Mouse (Mus musculus) bone marrow, adult 2 months (tissue): ENCODE measurements around the gene Syde2. TPM values are rescaled to one million over a fixed set of nuclear protein-coding genes. Genes with fewer than 3 reads are reported as not detected.

Experiments
- H3K27ac ChIP-seq: fragments of 200-500 bp; 2 replicates; pipeline ENCODE4 v1.5.1; 2012; ENCODE audit warnings: low read depth, mild to moderate bottlenecking, control low read depth, inconsistent platforms, low read length; ENCODE audit not compliant: control insufficient read depth, poor library complexity, insufficient read depth
- H3K4me1 ChIP-seq: fragments of 200-500 bp; 2 replicates; pipeline ENCODE4 v1.6.1; 2011; ENCODE audit warnings: low read length; ENCODE audit not compliant: control insufficient read depth, insufficient read depth
- H3K4me3 ChIP-seq: fragments of 200-500 bp; replicated peaks from 2 replicates; pipeline ENCODE3; 2011; ENCODE audit warnings: mild to moderate bottlenecking, low read depth, low read length, control low read depth; ENCODE audit not compliant: control insufficient read depth
- CTCF ChIP-seq: fragments of 200-500 bp; IDR thresholded peaks from 2 replicates; pipeline ENCODE4 v1.5.1; 2011; ENCODE audit warnings: low read length, control low read depth; ENCODE audit not compliant: control insufficient read depth, insufficient read depth
- POLR2A ChIP-seq: fragments of 200-500 bp; IDR thresholded peaks from 2 replicates; pipeline ENCODE4 v1.6.1; 2011; ENCODE audit warnings: low read depth, mild to moderate bottlenecking, control low read depth, low read length, borderline replicate concordance; ENCODE audit not compliant: control insufficient read depth
- WGBS: fragments of 180-500 bp; shearing (Covaris S2); methylation state at CpG from one replicate; pipeline ENCODE4 v1.1.7; 2018; 5-methylcytosine and 5-hydroxymethylcytosine counted together
- polyA plus RNA-seq: library from polyadenylated mRNA; stranded (reverse); fragments of >200 nt; gene quantifications from 2 replicates; pipeline ENCODE4 v1.2.4, GENCODE M21; 2011; ENCODE audit warnings: low replicate concordance; ENCODE audit not compliant: missing spikeins, insufficient read depth, insufficient read length

Gene Syde2
- 0.49 and 2.1 TPM in 2 replicates for polyA plus RNA-seq

- Histone ChIP-seq H3K4me1 (no peaks in the 10 kb centered on the region; the same call in 1 of the 2 replicates), H3K4me3 (peak within 1 kb of the TSS; percentile 48), H3K27ac (peak within 1 kb of the TSS; percentile 55; the same call in 1 of the 2 replicates)
- TF ChIP-seq CTCF (no peak), POLR2A (no peak)
- under 1% methylated on average over 64 of the region's 65 CpGs for WGBS
Observed at GRCm38 (mm10) chr3:145987268-145987969, at the start of gene Syde2. Syde2 (plus strand) TSS chr3:145987870.

DNA sequence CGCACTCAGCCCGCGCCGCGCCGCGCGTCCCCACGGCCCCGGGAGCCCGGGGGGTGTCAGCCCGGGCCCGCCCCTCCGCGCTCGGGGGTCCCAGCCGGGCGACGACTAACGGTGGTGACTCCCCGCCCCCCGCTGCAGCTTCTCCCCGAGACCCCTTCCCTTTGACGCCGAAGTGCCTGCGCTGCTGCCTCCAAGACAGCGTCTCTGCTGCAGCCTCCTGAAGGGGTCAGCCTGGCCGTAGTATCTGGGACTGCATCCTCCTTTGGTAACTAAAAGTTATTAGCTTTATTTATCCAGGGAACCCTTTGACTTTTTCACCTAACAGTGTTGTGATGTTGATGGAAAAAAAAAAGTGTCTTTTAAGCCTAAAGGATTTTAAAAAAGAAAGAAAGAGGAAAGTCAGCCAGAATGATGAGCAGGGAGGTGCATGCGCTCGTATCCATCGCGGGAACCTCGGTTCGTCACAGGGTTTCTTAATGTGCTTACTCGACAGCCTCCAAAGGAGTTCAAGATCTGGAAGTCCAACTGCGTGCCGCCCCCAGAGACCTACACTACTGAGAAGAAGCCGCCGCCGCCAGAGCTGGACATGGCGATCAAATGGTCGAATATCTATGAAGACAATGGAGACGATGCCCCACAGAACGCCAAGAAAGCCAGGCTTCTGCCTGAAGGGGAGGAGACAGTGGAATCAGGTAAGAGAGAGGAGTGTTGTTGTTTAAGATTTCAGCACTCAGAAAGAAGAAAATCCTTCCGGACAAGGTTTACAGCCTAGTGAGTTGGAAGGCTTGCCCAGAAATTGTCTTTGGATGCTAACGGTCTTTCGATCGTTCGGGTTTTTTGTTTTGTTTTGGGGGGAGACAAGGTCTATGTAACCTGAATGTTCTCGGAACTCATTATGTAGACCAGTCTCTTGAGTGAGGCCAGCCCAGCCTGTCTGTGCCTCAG, 49.0 kb upstream of the Syde2 start:
- WGBS: 20% methylated on average over 50 of the region's 50 CpGs
- no peak overlapping the region; the same call in 1 of the 2 replicates for H3K27ac ChIP-seq
- TF ChIP-seq POLR2A (no peak), CTCF (no peak)
- peak overlapping the region; percentile 96 for H3K4me3 ChIP-seq
- peaks cover 5% of the 10 kb centered on the region; the same call in 1 of the 2 replicates for H3K4me1 ChIP-seq

GRCm38 (mm10) chr3:145939402-145939801, 48.3 kb upstream of the Syde2 start:
- no peak for TF ChIP-seq POLR2A
- no peak for TF ChIP-seq CTCF
- Histone ChIP-seq H3K4me1 (peaks cover 5% of the 10 kb centered on the region; the same call in 1 of the 2 replicates), H3K4me3 (no peak overlapping the region), H3K27ac (no peak overlapping the region)
- 47% methylated on average over 12 of the region's 12 CpGs for WGBS

- TF ChIP-seq POLR2A (no peak), CTCF (no peak)
- H3K4me3 ChIP-seq: no peak overlapping the region
- no peak overlapping the region for H3K27ac ChIP-seq
- peaks cover 5% of the 10 kb centered on the region; the same call in 1 of the 2 replicates for H3K4me1 ChIP-seq
- 81% methylated on average over 4 of the region's 4 CpGs for WGBS
Observed at GRCm38 (mm10) chr3:145939971-145940370, 47.7 kb upstream of the Syde2 start.

DNA sequence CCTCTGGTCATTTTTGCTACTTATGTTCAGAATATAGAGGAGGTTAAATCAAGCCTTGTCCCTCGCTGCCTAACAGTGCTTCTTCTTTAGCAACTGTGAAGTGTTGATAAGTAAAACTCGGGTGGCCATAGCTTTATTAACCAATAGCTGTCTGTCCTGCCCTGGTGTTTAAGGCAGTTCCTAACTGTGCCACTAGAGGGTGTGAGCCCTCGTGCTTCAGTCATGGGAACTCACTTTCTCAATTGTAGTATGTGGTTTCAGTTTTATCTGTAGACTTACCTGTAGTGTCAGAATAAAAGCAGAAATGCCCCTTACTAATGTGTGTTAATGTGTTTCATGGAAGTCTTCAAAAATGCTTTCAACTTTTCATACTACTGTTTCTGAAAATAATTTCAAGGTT, 45.7 kb upstream of the Syde2 start:
- H3K4me3 ChIP-seq: no peak overlapping the region
- TF ChIP-seq CTCF (peak; percentile 80), POLR2A (no peak)
- peaks cover 7% of the 10 kb centered on the region; the same call in 1 of the 2 replicates for H3K4me1 ChIP-seq
- H3K27ac ChIP-seq: no peak overlapping the region
- 2% methylated on average over 3 of the region's 3 CpGs for WGBS

DNA sequence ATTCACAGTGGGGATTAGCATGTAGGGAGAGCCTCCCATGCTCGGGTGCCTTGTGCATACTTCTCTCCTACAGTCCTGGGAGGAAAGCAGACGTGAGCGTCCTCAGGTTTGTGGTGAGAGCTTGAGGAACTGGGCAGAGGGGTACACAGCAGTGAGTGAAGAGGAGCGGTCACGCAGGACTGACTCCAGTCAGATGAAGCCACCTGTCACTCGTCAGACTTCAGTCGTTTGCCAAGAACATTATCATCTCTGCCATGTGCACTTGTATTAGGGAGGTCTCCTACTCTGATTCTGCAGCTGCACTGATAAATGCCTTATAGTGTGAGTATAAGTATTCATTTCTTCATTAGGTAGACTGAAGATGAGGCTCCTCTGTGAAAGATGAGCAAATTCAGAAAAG, 43.3 kb upstream of the Syde2 start:
- TF ChIP-seq CTCF: no peak
- TF ChIP-seq POLR2A: no peak
- H3K4me1 ChIP-seq: peaks cover 3% of the 10 kb centered on the region; the same call in 1 of the 2 replicates
- no peak overlapping the region for H3K27ac ChIP-seq
- 53% methylated on average over 7 of the region's 7 CpGs for WGBS
- no peak overlapping the region for H3K4me3 ChIP-seq

- Histone ChIP-seq H3K27ac (no peak overlapping the region), H3K4me1 (peaks cover 2% of the 10 kb centered on the region; the same call in 1 of the 2 replicates), H3K4me3 (no peak overlapping the region)
- TF ChIP-seq CTCF (no peak), POLR2A (no peak)
- 81% methylated on average over 3 of the region's 3 CpGs for WGBS
Observed at GRCm38 (mm10) chr3:145945904-145946303, 41.8 kb upstream of the Syde2 start.

DNA sequence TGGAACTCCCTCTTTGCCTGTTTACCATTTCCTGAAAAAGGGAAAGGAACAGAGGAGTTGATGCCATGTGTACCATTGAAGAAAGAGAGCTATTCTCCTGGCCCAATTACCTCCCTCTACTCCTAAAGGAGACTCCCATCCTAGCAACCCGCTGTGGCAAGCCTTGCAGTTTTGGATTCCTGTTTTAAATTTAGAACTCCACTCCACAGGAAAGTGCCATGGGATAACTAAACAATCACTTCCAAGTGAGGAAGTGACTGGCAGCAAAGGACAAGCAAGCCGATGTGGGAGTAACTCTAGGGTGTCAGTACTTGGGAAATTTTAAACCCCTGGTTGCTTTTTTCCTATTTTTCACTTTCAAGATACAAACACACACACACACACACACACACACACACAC, 41.0 kb upstream of the Syde2 start:
- TF ChIP-seq CTCF: no peak
- no peak for TF ChIP-seq POLR2A
- no peak overlapping the region for H3K4me3 ChIP-seq
- 61% methylated on average over 2 of the region's 2 CpGs for WGBS
- H3K4me1 ChIP-seq: peaks cover 3% of the 10 kb centered on the region; the same call in 1 of the 2 replicates
- H3K27ac ChIP-seq: no peak overlapping the region
